Mouse (Mus musculus): ENCODE data around the gene Tjp3.

Gene Tjp3

GRCm38 (mm10) chr10:81291511-81292104, at the start of gene Tjp3:
Gene Tjp3 (minus strand): TSS chr10:81291581.
- no peak for DNase-seq

- DNase-seq: no peak
These were observed 49.4 kb upstream of the Tjp3 start for GRCm38 (mm10) chr10:81340551-81341332.

- DNase-seq: no peak
These were observed 45.2 kb upstream of the Tjp3 start for GRCm38 (mm10) chr10:81336558-81336957.

- no peak for DNase-seq
These were observed 44.3 kb upstream of the Tjp3 start for GRCm38 (mm10) chr10:81335393-81336340.

GRCm38 (mm10) chr10:81334324-81334723, 42.9 kb upstream of the Tjp3 start:
- DNase-seq: no peak

- no peak for DNase-seq
These were observed 40.9 kb upstream of the Tjp3 start for GRCm38 (mm10) chr10:81332277-81332676.

GRCm38 (mm10) chr10:81330007-81330406, 38.6 kb upstream of the Tjp3 start:
- DNase-seq: no peak

- DNase-seq: no peak
These were observed 38.0 kb upstream of the Tjp3 start for GRCm38 (mm10) chr10:81329194-81329975.

- no peak for DNase-seq
These were observed 37.0 kb upstream of the Tjp3 start, which contains the start of gene Tbxa2r for GRCm38 (mm10) chr10:81328386-81328785. Gene Tbxa2r (plus strand): TSS chr10:81328731.

- no peak for DNase-seq
These were observed 36.6 kb upstream of the Tjp3 start for GRCm38 (mm10) chr10:81327959-81328358.

- no peak for DNase-seq
These were observed 35.5 kb upstream of the Tjp3 start for GRCm38 (mm10) chr10:81326858-81327257.

- no peak for DNase-seq
These were observed 34.4 kb upstream of the Tjp3 start for GRCm38 (mm10) chr10:81325781-81326180.

- DNase-seq: no peak
These were observed 33.8 kb upstream of the Tjp3 start for GRCm38 (mm10) chr10:81325176-81325575.

- no peak for DNase-seq
These were observed 32.6 kb upstream of the Tjp3 start for GRCm38 (mm10) chr10:81323791-81324530.

- DNase-seq: no peak
These were observed 31.9 kb upstream of the Tjp3 start for GRCm38 (mm10) chr10:81323141-81323775.

- DNase-seq: no peak
These were observed 31.1 kb upstream of the Tjp3 start for GRCm38 (mm10) chr10:81322444-81322843.

- DNase-seq: no peak
These were observed 30.1 kb upstream of the Tjp3 start for GRCm38 (mm10) chr10:81321436-81321835.

GRCm38 (mm10) chr10:81320550-81321347, 29.4 kb upstream of the Tjp3 start, which contains the start of gene Cactin:
Gene Cactin (plus strand): TSS chr10:81321103.
- DNase-seq: peak; percentile 99

GRCm38 (mm10) chr10:81319741-81320549, 28.6 kb upstream of the Tjp3 start:
- no peak for DNase-seq

Data from right cerebral cortex, postnatal 14 days (tissue).